Mouse (Mus musculus): ENCODE results near the gene Lrrc8c.

Lrrc8c gene

DNA sequence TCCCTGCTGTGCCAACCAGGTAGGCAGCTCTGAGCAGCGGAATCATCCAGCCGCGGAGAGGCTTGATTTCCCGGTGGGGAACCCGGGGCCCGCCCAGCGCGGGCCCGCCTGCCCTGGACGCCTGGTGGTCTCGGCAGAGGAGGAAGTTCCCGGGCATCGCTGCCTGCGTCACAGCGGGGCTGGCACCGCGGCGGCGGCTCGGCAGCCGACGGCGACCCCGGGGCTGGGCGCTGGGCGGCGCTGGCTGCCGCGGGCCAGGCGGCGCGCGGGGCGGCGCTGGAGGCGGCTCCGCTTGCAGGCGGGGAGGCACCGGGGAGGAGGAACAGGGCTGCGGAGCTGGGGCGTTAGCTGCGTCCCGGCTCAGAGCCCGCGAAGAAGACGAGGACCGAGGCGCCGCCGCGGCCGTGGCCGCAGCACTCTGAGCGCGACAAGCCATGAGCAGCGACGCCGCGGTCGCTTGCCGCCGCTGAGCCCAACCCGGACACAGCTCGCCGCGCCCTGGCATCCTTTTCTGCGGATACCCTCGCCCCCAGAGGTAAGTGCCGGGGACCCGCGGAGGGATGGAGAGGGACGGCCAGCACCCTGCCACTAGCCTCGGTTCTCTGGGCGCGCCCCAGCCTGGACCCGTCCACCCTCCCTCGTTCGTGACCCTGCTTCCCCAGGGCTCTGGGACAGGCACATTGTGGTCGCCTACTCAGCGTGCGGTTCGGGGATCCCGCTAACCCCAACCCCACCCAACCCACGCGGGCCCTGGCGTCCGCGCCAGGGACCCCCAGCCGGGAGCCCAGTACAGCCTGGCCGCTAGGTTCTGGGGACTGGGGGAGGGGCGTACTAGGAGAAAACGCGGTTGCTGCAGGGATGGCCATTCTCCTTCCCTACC lies at the start of gene Lrrc8c:
Gene Lrrc8c (plus strand): TSS at position 293 of the 880 bp plus-strand sequence.
- DNase-seq: peak; percentile 90 to 92

- no peak for DNase-seq
Measured at GRCm38 (mm10) chr5:105472983-105473705, 46.0 kb upstream of the Lrrc8c start.

DNA sequence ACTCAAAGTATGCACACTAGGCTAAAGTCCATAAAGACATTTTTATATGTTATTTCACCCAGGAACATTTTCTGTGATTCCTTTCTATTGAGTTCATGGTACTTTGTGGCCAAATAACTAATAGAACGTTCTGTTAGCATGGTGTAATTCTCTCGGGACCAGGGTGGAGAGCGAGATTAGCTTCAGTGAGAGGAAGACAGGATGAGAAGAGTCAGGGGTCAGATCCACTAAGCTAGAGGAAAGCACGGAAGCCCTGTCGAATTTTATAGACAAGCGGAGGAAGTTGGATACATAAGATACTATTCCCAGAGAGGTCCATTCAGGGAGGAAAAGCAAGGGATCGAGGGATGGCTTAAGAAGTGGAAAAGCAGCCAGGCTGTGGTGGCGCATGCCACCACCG lies 41.7 kb upstream of the Lrrc8c start:
- no peak for DNase-seq

DNA sequence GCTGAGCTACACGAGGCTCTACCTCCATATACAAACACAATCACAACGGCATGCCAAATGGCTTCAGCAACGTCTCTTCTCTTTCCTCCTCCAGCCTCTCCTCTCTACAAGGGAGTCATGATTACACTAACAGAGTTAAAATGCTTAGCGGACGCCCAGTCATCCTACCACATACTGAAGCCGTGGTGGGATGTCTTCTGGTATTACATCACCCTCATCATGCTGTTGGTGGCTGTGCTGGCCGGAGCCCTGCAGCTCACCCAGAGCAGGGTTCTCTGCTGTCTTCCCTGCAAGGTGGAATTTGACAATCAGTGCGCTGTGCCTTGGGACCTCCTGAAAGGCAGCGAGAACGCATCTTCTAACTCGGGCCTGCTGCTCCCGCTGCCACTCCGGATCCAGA lies 39.5 kb upstream of the Lrrc8c start:
- no peak for DNase-seq

DNA sequence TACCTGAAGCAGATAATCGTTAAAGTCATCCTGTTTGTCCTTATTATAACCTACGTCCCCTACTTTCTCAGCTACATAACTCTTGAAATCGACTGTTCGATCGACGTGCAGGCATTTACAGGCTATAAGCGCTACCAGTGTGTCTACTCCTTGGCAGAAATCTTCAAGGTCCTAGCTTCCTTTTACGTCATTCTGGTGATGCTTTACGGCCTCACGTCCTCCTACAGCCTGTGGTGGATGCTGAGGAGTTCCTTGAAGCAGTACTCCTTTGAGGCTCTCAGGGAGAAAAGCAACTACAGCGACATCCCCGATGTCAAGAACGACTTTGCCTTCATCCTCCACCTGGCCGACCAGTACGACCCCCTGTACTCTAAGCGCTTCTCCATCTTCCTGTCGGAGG lies 38.6 kb upstream of the Lrrc8c start:
- DNase-seq: no peak

GRCm38 (mm10) chr5:105483632-105484031 lies 35.6 kb upstream of the Lrrc8c start:
- DNase-seq: no peak

DNA sequence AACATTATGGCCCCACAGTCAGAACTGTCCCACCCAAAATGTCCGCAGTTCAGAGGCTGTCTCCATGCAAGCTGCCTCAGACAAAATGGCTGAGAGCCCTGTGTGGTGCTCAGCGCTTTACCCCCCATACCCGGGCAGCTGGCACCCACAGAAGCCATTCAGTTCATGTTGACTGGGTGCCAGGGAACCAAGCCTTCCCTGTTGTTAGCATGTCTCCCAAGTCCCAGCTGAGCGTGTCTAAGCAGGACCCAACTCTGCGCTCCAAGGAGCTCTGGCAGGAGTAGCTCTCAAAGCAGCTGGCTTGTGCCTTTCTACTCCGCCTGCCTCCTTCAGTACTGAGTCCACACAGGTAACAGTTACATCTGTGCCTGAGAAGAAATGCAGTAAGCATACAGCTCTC lies 34.9 kb upstream of the Lrrc8c start:
- no peak for DNase-seq

- no peak for DNase-seq
Measured at GRCm38 (mm10) chr5:105484891-105485290, 34.3 kb upstream of the Lrrc8c start.

GRCm38 (mm10) chr5:105490211-105490610 lies 29.0 kb upstream of the Lrrc8c start:
- no peak for DNase-seq

DNA sequence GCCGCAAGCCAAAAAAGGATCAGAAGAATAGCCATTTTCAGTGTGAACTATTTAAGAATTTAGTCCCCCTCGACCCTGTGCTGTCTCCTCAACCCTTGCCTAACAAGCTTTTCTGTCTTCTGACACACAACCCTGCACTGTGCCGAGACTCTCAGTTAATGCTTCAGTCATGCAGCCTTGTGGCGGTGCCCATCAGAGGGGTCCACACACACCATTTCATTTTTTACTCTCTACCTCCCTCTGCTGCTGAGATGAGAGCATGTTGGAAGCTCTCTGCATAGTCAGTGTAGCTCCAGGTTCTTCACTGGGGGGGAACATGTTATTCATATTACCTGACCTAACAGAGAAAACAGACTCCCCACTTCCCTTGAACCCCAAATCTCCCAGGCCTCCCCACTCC lies 27.8 kb upstream of the Lrrc8c start:
- no peak for DNase-seq

- DNase-seq: peak; percentile 45 to 60
Measured at GRCm38 (mm10) chr5:105492367-105493246, 26.6 kb upstream of the Lrrc8c start.

DNA sequence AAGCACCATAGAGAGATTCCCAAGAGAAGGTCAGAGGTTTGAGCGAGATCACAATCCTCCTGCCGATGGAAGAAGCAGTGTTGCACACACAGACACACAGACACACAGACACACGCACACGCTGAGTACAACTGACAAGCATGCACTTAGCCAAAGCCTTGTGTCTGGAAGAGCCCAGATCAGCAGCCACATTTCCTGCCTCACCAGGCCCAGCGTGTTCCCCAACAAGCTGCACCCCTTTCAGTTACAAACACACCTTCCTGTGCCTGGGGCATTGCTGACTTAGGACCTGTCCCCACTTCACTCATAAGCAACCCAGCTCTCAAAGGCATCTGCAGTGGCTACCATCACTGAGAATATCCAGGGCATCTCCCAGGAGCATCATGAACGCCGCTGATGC lies 25.8 kb upstream of the Lrrc8c start:
- no peak for DNase-seq

DNA sequence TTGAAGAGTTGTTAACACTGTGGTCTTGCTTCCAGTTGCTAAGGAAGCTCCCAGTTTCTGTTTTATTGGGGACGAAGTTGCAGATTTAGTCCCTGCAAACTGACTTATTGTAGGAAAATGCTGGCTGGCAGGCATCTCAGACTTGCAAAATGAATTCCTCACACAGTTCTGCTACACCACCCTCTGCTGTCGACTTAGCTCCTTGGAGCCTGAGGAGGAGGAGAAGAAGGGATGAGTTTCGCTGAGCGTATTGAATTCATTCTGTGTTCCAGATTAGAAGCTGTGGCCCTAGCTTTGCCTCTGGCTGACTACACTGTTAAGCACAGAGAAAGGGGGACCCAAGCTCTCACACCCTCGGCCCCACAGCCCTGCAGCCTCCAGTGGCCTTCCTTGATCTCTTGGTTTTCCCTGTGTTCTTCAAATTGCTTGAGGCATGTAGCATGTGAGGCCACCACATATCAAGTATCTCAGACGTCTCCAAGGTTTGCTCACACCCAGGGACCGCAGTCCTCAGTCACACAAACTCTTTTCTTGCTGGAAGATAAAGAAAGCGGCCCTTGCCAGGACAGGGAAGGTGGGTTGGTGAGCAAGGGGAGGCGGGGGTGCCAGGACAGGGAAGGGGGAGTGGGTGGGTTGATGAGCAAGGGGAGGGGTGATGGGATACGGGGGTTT lies 24.8 kb upstream of the Lrrc8c start:
- DNase-seq: no peak

GRCm38 (mm10) chr5:105494918-105495901 lies 24.0 kb upstream of the Lrrc8c start:
- DNase-seq: peak; percentile 86 to 88

GRCm38 (mm10) chr5:105496133-105496532 lies 23.1 kb upstream of the Lrrc8c start:
- peak; percentile 32 to 62 for DNase-seq

DNA sequence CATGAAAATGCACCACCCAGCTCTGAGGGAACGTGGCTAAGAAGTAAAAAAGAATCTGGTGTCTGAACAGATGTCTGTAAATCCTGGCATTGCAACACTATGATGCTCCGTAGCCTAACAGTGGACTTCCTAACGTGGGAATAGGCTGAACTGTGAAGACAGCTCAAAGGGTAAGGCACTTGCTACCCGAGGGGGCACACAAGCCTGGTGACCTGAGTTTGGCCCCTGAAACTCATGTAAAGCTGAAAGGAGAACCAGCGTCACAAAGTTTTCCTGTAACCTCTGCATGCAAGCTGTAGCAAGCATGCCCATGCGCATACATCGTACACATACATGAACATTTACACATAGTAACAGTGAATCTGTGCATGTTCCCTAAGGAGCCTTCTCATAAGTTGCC lies 22.6 kb upstream of the Lrrc8c start:
- no peak for DNase-seq

DNA sequence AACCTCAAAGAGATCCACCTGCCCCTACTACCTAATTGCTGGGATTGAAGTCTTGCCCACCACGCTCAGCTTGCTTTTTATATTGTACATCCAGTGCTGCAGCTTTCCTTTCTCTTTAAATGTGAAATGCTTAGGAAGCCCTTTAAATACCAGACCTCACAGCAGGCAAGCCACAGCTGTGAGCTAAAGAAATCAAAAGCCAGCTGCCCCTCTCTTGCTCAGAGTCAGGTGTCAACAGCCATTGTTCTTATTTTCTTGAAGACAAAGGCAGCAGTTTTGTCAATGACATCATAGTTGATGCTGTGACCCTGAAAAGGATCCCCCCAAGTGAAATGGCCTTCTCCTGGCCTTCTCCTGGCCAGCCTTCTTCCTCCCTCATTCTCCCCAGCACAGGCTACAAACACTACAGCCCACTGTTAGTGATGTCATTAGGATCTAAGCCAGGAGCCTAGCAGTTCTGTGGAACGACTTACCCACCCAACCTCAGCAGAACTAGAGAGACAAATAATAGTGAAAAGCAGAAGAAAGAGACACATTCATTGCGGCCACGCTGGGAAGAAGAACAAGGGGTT lies 20.7 kb upstream of the Lrrc8c start:
- DNase-seq: no peak

DNA sequence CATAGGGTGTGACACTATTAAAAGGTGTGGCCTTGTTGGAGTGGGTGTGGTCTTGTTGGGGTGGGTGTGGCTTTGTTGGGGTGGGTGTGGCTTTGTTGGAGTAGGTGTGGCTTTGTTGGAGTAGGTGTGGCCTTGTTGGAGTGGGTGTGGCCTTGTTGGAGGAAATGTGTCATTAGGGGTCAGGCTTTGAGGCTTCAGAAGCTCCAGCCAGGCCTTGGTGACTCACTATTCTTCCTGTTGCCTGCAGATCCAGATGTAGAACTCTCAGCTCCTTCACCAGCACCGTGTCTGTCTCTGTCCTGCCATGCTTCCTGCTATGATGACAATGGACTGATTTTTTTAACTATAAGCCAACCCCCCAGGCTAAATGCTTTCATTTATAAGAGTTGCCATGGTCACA lies 19.8 kb upstream of the Lrrc8c start:
- no peak for DNase-seq

- no peak for DNase-seq
Measured at GRCm38 (mm10) chr5:105500132-105501121, 18.8 kb upstream of the Lrrc8c start.

DNA sequence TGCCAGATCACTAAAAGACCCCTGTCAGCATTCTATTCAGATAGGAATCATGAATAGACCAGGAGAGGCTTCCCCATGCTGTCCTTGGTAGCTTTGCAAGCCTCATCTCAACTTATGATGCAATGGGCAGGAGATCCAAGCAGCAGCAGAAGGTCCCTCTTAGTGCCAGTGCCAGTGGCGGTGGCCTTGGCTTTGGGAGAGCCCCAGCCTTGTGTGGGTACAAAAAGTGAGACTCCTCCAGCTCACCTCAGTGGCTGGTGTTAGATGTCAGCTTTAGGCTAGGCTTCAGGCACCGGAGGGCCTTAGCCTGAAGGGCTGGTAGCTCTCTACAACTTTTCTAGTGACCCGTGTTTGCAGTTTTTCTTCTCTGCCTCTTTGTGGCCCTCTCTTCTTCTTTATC lies 18.1 kb upstream of the Lrrc8c start:
- DNase-seq: no peak
